Mouse (Mus musculus) heart, embryonic 15.5 days (tissue): ENCODE data around the gene Ftsj3. TPM values are rescaled to one million over a fixed set of nuclear protein-coding genes. Genes with fewer than 3 reads are reported as not detected.
A peak's percentile ranks its signal among the peaks of the same experiment; 100 is the strongest.

ENCODE experiments used
- ATAC-seq: fragments of 200-750 bp; cut with Nextera tagmentation; replicated peaks from 2 replicates; pipeline ENCODE4 v1.8.0; 2017; ENCODE audit warnings: low read depth, moderate TSS enrichment; ENCODE audit not compliant: insufficient number of reproducible peaks, insufficient read depth, low FRiP score
- H3K27ac ChIP-seq: fragments of 300-500 bp; sonication (generic); 2 replicates; pipeline ENCODE4 v1.5.1; 2015; ENCODE audit warnings: mild to moderate bottlenecking, inconsistent platforms
- H3K27me3 ChIP-seq: fragments of 300-500 bp; sonication (generic); 2 replicates; pipeline ENCODE4 v1.6.1; 2015; ENCODE audit warnings: inconsistent platforms
- H3K36me3 ChIP-seq: fragments of 300-500 bp; sonication (generic); 2 replicates; pipeline ENCODE4 v1.6.1; 2015; ENCODE audit warnings: mild to moderate bottlenecking, inconsistent platforms
- H3K4me1 ChIP-seq: fragments of 300-500 bp; sonication (generic); replicated peaks from 2 replicates; pipeline ENCODE4 v1.6.1; 2015; ENCODE audit warnings: inconsistent platforms
- H3K4me2 ChIP-seq: fragments of 300-500 bp; sonication (generic); 2 replicates; pipeline ENCODE4 v1.6.1; 2015; ENCODE audit warnings: inconsistent platforms, mild to moderate bottlenecking, moderate library complexity
- H3K4me3 ChIP-seq: fragments of 300-500 bp; sonication (generic); 2 replicates; pipeline ENCODE4 v1.5.1; 2015; ENCODE audit warnings: mild to moderate bottlenecking, inconsistent platforms
- H3K9ac ChIP-seq: fragments of 300-500 bp; sonication (generic); 2 replicates; pipeline ENCODE4 v1.6.1; 2015; ENCODE audit warnings: mild to moderate bottlenecking, inconsistent platforms
- H3K9me3 ChIP-seq: fragments of 300-500 bp; sonication (generic); replicated peaks from 2 replicates; pipeline ENCODE4 v1.6.1; 2016; ENCODE audit warnings: inconsistent platforms
- WGBS: fragments of 180-500 bp; shearing (Covaris S2); methylation state at CpG from one replicate; pipeline ENCODE4 v1.1.7; 2015; ENCODE audit warnings: mixed read lengths; 5-methylcytosine and 5-hydroxymethylcytosine counted together
- polyA plus RNA-seq: library from polyadenylated mRNA; unstranded; fragments of >200 nt; fragmentation: Nextera tagmentation; extraction: Ambion mirVana; gene quantifications from 2 replicates; pipeline ENCODE4 v1.2.1, GENCODE M21; 2015

The Ftsj3 gene
- polyA plus RNA-seq, 1 experiment from 2014 or later: 31.1 TPM

- no peaks in the 10 kb centered on the region for H3K27me3 ChIP-seq
- peak overlapping the region; percentile 16; the same call in 1 of the 2 replicates for H3K27ac ChIP-seq
Observed at GRCm38 (mm10) chr11:106268326-106269059, 12.6 kb upstream of the Ftsj3 start.

GRCm38 (mm10) chr11:106267871-106268270 is 12.0 kb upstream of the Ftsj3 start:
- WGBS: 59% methylated on average over 5 of the region's 5 CpGs
- H3K4me1 ChIP-seq: peaks cover 39% of the 10 kb centered on the region
- no peak overlapping the region for H3K9ac ChIP-seq
- H3K9me3 ChIP-seq: no peaks in the 10 kb centered on the region
- H3K27ac ChIP-seq: peak overlapping the region; percentile 15; the same call in 1 of the 2 replicates
- no peak overlapping the region for H3K4me3 ChIP-seq
- H3K36me3 ChIP-seq: peaks cover 46% of the 10 kb centered on the region
- H3K27me3 ChIP-seq: no peaks in the 10 kb centered on the region
- ATAC-seq: no peak
- no peak overlapping the region for H3K4me2 ChIP-seq

More at GRCm38 (mm10) chr11:106268326-106269059, 12.6 kb upstream of the Ftsj3 start:
- peaks cover 39% of the 10 kb centered on the region for H3K36me3 ChIP-seq
- no peaks in the 10 kb centered on the region for H3K9me3 ChIP-seq
- no peak overlapping the region for H3K9ac ChIP-seq
- no peak for ATAC-seq
- no peak overlapping the region for H3K4me3 ChIP-seq
- H3K4me2 ChIP-seq: peak overlapping the region; percentile 32; the same call in 1 of the 2 replicates
- WGBS: 56% methylated on average over 8 of the region's 8 CpGs
- peaks cover 43% of the 10 kb centered on the region for H3K4me1 ChIP-seq

- ATAC-seq: no peak
- Histone ChIP-seq H3K4me3 (no peak overlapping the region), H3K4me1 (peaks cover 39% of the 10 kb centered on the region), H3K4me2 (no peak overlapping the region), H3K9ac (no peak overlapping the region), H3K9me3 (no peaks in the 10 kb centered on the region), H3K27me3 (no peaks in the 10 kb centered on the region), H3K36me3 (peaks cover 50% of the 10 kb centered on the region), H3K27ac (no peak overlapping the region; the same call in 1 of the 2 replicates)
- 69% methylated on average over 15 of the region's 15 CpGs for WGBS
Observed at GRCm38 (mm10) chr11:106267311-106267852, 11.5 kb upstream of the Ftsj3 start.

- Histone ChIP-seq H3K4me3 (no peak overlapping the region), H3K27ac (no peak overlapping the region), H3K27me3 (no peaks in the 10 kb centered on the region), H3K4me1 (peaks cover 34% of the 10 kb centered on the region), H3K36me3 (peaks cover 60% of the 10 kb centered on the region), H3K9me3 (no peaks in the 10 kb centered on the region), H3K9ac (no peak overlapping the region), H3K4me2 (no peak overlapping the region)
- WGBS: 89% methylated on average over 10 of the region's 10 CpGs
- ATAC-seq: no peak
Observed at GRCm38 (mm10) chr11:106266431-106266830, 10.6 kb upstream of the Ftsj3 start.

- H3K4me3 ChIP-seq: no peak overlapping the region
- no peaks in the 10 kb centered on the region for H3K9me3 ChIP-seq
- H3K36me3 ChIP-seq: peaks cover 66% of the 10 kb centered on the region
- H3K4me2 ChIP-seq: no peak overlapping the region
- no peak overlapping the region for H3K9ac ChIP-seq
- H3K4me1 ChIP-seq: peaks cover 26% of the 10 kb centered on the region
- ATAC-seq: no peak
- WGBS: 86% methylated on average over 4 of the region's 4 CpGs
- no peaks in the 10 kb centered on the region for H3K27me3 ChIP-seq
- no peak overlapping the region for H3K27ac ChIP-seq
Observed at GRCm38 (mm10) chr11:106265570-106265969, 9.7 kb upstream of the Ftsj3 start.

GRCm38 (mm10) chr11:106264988-106265387 is 9.1 kb upstream of the Ftsj3 start:
- 88% methylated on average over 15 of the region's 15 CpGs for WGBS
- Histone ChIP-seq H3K36me3 (peaks cover 66% of the 10 kb centered on the region), H3K4me1 (peaks cover 22% of the 10 kb centered on the region), H3K27ac (no peak overlapping the region), H3K9ac (no peak overlapping the region), H3K9me3 (no peaks in the 10 kb centered on the region), H3K4me2 (no peak overlapping the region), H3K4me3 (no peak overlapping the region), H3K27me3 (no peaks in the 10 kb centered on the region)
- no peak for ATAC-seq

- ATAC-seq: no peak
- Histone ChIP-seq H3K4me3 (no peak overlapping the region), H3K36me3 (peaks cover 71% of the 10 kb centered on the region), H3K4me2 (no peak overlapping the region), H3K4me1 (peaks cover 19% of the 10 kb centered on the region), H3K9me3 (no peaks in the 10 kb centered on the region), H3K27ac (no peak overlapping the region), H3K9ac (no peak overlapping the region), H3K27me3 (no peaks in the 10 kb centered on the region)
- WGBS: 83% methylated on average over 9 of the region's 9 CpGs
Observed at GRCm38 (mm10) chr11:106263963-106264362, 8.1 kb upstream of the Ftsj3 start.

GRCm38 (mm10) chr11:106260826-106261450 is 5.1 kb upstream of the Ftsj3 start:
- Histone ChIP-seq H3K4me1 (peaks cover 13% of the 10 kb centered on the region), H3K27ac (no peak overlapping the region), H3K36me3 (peaks cover 64% of the 10 kb centered on the region), H3K9ac (no peak overlapping the region), H3K27me3 (no peaks in the 10 kb centered on the region), H3K4me3 (no peak overlapping the region), H3K9me3 (no peaks in the 10 kb centered on the region), H3K4me2 (no peak overlapping the region)
- WGBS: 73% methylated on average over 14 of the region's 14 CpGs
- ATAC-seq: no peak

GRCm38 (mm10) chr11:106256775-106257174 is 896 bp upstream of the Ftsj3 start:
- H3K36me3 ChIP-seq: peaks cover 40% of the 10 kb centered on the region

GRCm38 (mm10) chr11:106255174-106255573 is 705 bp downstream of the Ftsj3 start:
- Histone ChIP-seq H3K36me3 (peaks cover 47% of the 10 kb centered on the region), H3K9ac (peak overlapping the region; percentile 70), H3K4me2 (peak overlapping the region; percentile 94), H3K4me3 (peak overlapping the region; percentile 93), H3K27ac (peak overlapping the region; percentile 78; the same call in 1 of the 2 replicates), H3K4me1 (peaks cover 23% of the 10 kb centered on the region), H3K9me3 (no peaks in the 10 kb centered on the region), H3K27me3 (no peaks in the 10 kb centered on the region)
- ATAC-seq: no peak
- WGBS: 2% methylated on average over 22 of the region's 22 CpGs

More at GRCm38 (mm10) chr11:106256775-106257174, 896 bp upstream of the Ftsj3 start:
- H3K4me3 ChIP-seq: peak overlapping the region; percentile 93
- peak overlapping the region; percentile 90 for H3K9ac ChIP-seq
- no peaks in the 10 kb centered on the region for H3K9me3 ChIP-seq
- ATAC-seq: no peak
- no peak overlapping the region; the same call in 1 of the 2 replicates for H3K27ac ChIP-seq
- peak overlapping the region; percentile 94 for H3K4me2 ChIP-seq
- no peaks in the 10 kb centered on the region for H3K27me3 ChIP-seq
- H3K4me1 ChIP-seq: peaks cover 23% of the 10 kb centered on the region
- 56% methylated on average over 5 of the region's 5 CpGs for WGBS

- no peak for ATAC-seq
- 8% methylated on average over 2 of the region's 2 CpGs for WGBS
- Histone ChIP-seq H3K27ac (no peak overlapping the region), H3K4me2 (peak overlapping the region; percentile 94), H3K4me1 (peaks cover 23% of the 10 kb centered on the region), H3K27me3 (no peaks in the 10 kb centered on the region), H3K36me3 (peaks cover 51% of the 10 kb centered on the region), H3K9me3 (no peaks in the 10 kb centered on the region), H3K9ac (peak overlapping the region; percentile 70), H3K4me3 (peak overlapping the region; percentile 93)
Observed at GRCm38 (mm10) chr11:106254767-106255166, 1.1 kb downstream of the Ftsj3 start.
